Mouse (Mus musculus) forebrain, embryonic 14.5 days (tissue): ENCODE measurements around the gene Col17a1. TPM values are rescaled to one million over a fixed set of nuclear protein-coding genes. Genes with fewer than 3 reads are reported as not detected.

Experiments
- ATAC-seq: fragments of 200-750 bp; cut with Nextera tagmentation; 2 replicates; pipeline ENCODE4 v1.8.0; 2017; ENCODE audit warnings: mild to moderate bottlenecking, moderate library complexity
- DNase-seq: peaks from one replicate; pipeline ENCODE4 v3.0.0-alpha.2; 2015; ENCODE audit warnings: low spot score
- H3K27ac ChIP-seq: fragments of 300-500 bp; sonication (generic); 2 replicates; pipeline ENCODE4 v1.5.1; 2014; ENCODE audit warnings: low read depth, mild to moderate bottlenecking, control low read depth, low read length, moderate library complexity
- H3K27me3 ChIP-seq: fragments of 300-500 bp; sonication (generic); replicated peaks from 2 replicates; pipeline ENCODE4 v1.6.1; 2014; ENCODE audit warnings: low read length, control low read depth, mixed read lengths; ENCODE audit not compliant: control insufficient read depth, insufficient read depth
- H3K36me3 ChIP-seq: fragments of 300-500 bp; sonication (generic); 2 replicates; pipeline ENCODE4 v1.6.1; 2014; ENCODE audit warnings: low read length, control low read depth; ENCODE audit not compliant: control insufficient read depth, insufficient read depth
- H3K4me1 ChIP-seq: fragments of 300-500 bp; sonication (generic); 2 replicates; pipeline ENCODE4 v1.6.1; 2014; ENCODE audit warnings: antibody characterized with exemption, low read length, control low read depth; ENCODE audit not compliant: control insufficient read depth, insufficient read depth
- H3K4me2 ChIP-seq: fragments of 300-500 bp; sonication (generic); 2 replicates; pipeline ENCODE4 v1.6.1; 2014; ENCODE audit warnings: mild to moderate bottlenecking, control low read depth, low read length
- H3K4me3 ChIP-seq: fragments of 300-500 bp; sonication (generic); 2 replicates; pipeline ENCODE4 v1.5.1; 2014; ENCODE audit warnings: low read depth, low read length, control low read depth
- H3K9ac ChIP-seq: fragments of 300-500 bp; sonication (generic); 2 replicates; pipeline ENCODE4 v1.6.1; 2014; ENCODE audit warnings: mild to moderate bottlenecking, low read length, control low read depth, moderate library complexity
- H3K9me3 ChIP-seq: fragments of 300-500 bp; sonication (generic); replicated peaks from 2 replicates; pipeline ENCODE4 v1.6.1; 2016; ENCODE audit warnings: low read length, control low read depth, mixed read lengths; ENCODE audit not compliant: control insufficient read depth
- WGBS: fragments of 180-500 bp; shearing (Covaris S2); extraction: QIAGEN DNeasy Blood & Tissue Kit; methylation state at CpG from one replicate; pipeline ENCODE4 v1.1.7; 2014; 5-methylcytosine and 5-hydroxymethylcytosine counted together
- polyA plus RNA-seq: library from polyadenylated mRNA; unstranded; fragments of >200 nt; fragmentation: Nextera tagmentation; extraction: Ambion mirVana; gene quantifications from 2 replicates; pipeline ENCODE4 v1.2.1, GENCODE M21; 2014

Col17a1 gene
- polyA plus RNA-seq, 1 experiment from 2014 or later = 0.15 TPM

DNA sequence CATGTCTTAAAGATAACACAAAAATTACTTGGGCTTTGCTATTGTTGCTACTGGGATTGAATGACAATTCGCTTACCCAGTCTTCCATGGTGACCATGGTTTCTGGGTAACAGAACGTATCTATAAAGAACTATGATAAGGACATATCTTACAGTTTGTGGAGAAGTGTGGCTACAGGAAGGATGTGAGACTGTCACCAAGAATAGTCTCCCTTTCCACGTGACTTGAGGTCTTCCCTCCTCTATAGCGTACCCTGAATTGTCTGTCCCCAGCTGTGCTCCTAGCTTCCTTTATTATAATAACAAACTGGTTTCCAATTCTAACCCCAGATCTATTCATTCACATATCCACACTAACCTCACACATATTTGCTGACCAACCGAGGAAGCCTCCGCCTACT is 3.8 kb upstream of the Col17a1 start:
- no peaks in the 10 kb centered on the region for H3K4me1 ChIP-seq
- no peaks in the 10 kb centered on the region for H3K36me3 ChIP-seq
- no peak overlapping the region for H3K4me2 ChIP-seq
- no peak overlapping the region for H3K4me3 ChIP-seq
- no peak for ATAC-seq
- DNase-seq = no peak
- no peaks in the 10 kb centered on the region for H3K9me3 ChIP-seq
- H3K9ac ChIP-seq = no peak overlapping the region
- H3K27me3 ChIP-seq = no peaks in the 10 kb centered on the region
- WGBS = 93% methylated on average over 6 of the region's 6 CpGs
- no peak overlapping the region for H3K27ac ChIP-seq

DNA sequence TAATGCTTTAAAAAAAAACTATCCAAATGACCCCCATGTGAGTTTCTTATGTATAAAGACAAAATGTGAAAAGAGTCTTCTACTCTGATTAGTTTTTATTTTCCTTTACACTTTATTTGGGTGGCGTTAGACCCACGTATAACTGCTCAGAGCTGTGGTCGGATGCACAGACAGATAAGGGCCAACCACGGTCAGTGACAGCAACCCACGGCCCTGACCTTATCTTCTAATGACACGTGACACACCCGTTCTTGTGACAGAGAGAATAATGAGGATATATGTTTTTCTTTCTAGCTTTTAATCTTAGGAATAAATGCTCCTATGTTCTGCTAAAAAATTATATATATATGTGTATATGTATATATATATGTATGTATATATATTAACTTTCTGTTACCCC is 2.3 kb downstream of the Col17a1 start:
- H3K27me3 ChIP-seq = no peaks in the 10 kb centered on the region

DNA sequence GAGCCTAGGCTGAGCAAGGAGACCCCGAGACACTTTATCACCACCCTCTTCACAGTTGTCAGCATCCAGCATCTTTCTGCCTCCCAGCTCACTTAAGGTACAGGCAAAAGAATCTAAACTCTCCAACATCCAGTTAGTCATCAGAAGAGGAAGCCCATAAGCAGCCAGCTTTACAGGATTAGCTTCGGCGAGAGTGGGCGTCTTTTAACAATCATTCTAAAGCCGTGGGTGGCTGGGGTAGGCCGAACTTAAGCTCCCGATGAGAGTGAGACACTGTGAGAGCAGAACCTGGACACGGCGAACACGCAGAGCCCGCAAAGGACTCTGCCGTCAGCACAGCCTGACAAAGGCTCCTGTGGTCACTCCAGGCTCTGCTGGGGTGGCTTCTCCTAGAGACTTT is 13.2 kb downstream of the Col17a1 start:
- 72% methylated on average over 12 of the region's 12 CpGs for WGBS
- no peaks in the 10 kb centered on the region for H3K36me3 ChIP-seq
- H3K4me1 ChIP-seq = no peaks in the 10 kb centered on the region
- H3K27me3 ChIP-seq = no peaks in the 10 kb centered on the region
- no peak overlapping the region for H3K27ac ChIP-seq
- H3K9me3 ChIP-seq = no peaks in the 10 kb centered on the region
- H3K4me2 ChIP-seq = no peak overlapping the region
- H3K4me3 ChIP-seq = no peak overlapping the region
- no peak overlapping the region for H3K9ac ChIP-seq
- no peak for DNase-seq
- no peak for ATAC-seq

More for the DNA sequence above, 2.3 kb downstream of the Col17a1 start:
- ATAC-seq = no peak
- Histone ChIP-seq H3K4me2 (no peak overlapping the region), H3K9ac (no peak overlapping the region), H3K9me3 (no peaks in the 10 kb centered on the region), H3K4me1 (no peaks in the 10 kb centered on the region), H3K36me3 (no peaks in the 10 kb centered on the region), H3K4me3 (no peak overlapping the region), H3K27ac (no peak overlapping the region)
- 92% methylated on average over 7 of the region's 7 CpGs for WGBS
- no peak for DNase-seq

DNA sequence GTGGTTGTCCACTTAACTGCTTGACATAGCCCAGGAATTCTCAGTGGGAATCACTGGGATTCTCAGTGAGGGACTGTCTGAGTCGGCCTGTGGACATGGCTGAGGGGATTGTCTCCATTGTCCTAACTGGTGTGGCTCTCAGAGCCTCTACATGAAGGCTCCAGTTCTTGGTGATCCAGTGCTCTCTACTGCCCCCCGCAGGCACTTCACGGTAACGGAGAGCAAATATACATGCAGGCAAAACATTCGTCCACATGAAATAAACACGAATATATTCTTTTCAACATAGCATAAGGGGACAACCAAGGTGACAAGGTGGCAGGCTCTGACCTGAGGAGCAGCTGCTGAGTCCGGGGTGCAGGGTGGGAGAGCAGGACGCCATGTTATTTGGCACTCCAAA is 17.5 kb downstream of the Col17a1 start:
- WGBS = 39% methylated on average over 8 of the region's 8 CpGs
- H3K4me1 ChIP-seq = no peaks in the 10 kb centered on the region
- no peaks in the 10 kb centered on the region for H3K27me3 ChIP-seq
- H3K4me3 ChIP-seq = no peak overlapping the region
- no peak overlapping the region for H3K4me2 ChIP-seq
- DNase-seq = peak; percentile 10
- H3K36me3 ChIP-seq = no peaks in the 10 kb centered on the region
- H3K27ac ChIP-seq = no peak overlapping the region
- H3K9ac ChIP-seq = no peak overlapping the region
- ATAC-seq = no peak
- no peaks in the 10 kb centered on the region for H3K9me3 ChIP-seq

DNA sequence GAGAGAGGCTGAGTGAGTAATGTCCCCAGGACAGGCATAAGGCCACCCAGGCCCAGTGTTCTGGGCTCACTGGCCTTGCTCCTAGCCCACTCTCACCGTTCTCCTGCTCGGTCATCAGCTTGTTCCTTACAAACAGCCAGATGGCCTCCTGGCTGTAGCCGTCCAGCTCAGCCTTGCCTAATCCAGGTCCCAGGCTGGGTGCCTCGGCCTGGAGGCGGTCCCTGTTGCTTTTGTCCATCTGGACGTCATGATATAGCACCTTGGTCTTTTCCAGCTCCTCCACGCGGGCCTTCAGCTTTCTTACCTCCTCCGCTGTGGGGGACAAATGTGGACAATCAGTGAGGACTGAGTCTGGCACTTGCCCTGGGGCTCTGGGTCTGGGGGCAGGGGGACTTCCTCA is 23.5 kb downstream of the Col17a1 start:
- Histone ChIP-seq H3K27ac (no peak overlapping the region), H3K4me2 (no peak overlapping the region), H3K4me3 (no peak overlapping the region), H3K36me3 (no peaks in the 10 kb centered on the region), H3K27me3 (no peaks in the 10 kb centered on the region), H3K9ac (no peak overlapping the region), H3K4me1 (no peaks in the 10 kb centered on the region), H3K9me3 (no peaks in the 10 kb centered on the region)
- DNase-seq (no peak), ATAC-seq (no peak)
- WGBS = 74% methylated on average over 9 of the region's 9 CpGs

DNA sequence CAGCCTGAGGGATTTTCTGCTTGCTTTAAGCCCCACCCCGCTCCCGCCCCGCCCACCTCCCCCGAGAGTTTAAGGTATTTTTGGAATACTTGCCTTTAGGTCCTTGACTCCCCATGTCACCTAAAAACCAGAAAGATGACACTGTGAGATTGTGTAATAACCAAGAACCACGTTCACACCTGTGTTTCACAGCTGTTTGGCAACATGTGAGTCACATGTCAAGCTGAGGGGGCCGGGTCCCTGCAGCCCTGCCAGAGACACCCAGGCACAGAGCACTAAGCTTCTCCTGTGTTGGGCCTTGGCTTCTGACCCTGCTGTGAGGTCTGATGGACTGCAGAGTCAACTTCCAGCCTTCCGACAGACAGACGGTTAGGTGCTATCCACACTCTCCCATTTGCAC is 24.3 kb downstream of the Col17a1 start:
- H3K4me2 ChIP-seq = no peak overlapping the region
- no peak overlapping the region for H3K4me3 ChIP-seq
- no peaks in the 10 kb centered on the region for H3K9me3 ChIP-seq
- no peak overlapping the region for H3K9ac ChIP-seq
- ATAC-seq (no peak), DNase-seq (no peak)
- H3K27ac ChIP-seq = no peak overlapping the region
- H3K27me3 ChIP-seq = no peaks in the 10 kb centered on the region
- WGBS = 65% methylated on average over 8 of the region's 8 CpGs
- no peaks in the 10 kb centered on the region for H3K4me1 ChIP-seq
- no peaks in the 10 kb centered on the region for H3K36me3 ChIP-seq

DNA sequence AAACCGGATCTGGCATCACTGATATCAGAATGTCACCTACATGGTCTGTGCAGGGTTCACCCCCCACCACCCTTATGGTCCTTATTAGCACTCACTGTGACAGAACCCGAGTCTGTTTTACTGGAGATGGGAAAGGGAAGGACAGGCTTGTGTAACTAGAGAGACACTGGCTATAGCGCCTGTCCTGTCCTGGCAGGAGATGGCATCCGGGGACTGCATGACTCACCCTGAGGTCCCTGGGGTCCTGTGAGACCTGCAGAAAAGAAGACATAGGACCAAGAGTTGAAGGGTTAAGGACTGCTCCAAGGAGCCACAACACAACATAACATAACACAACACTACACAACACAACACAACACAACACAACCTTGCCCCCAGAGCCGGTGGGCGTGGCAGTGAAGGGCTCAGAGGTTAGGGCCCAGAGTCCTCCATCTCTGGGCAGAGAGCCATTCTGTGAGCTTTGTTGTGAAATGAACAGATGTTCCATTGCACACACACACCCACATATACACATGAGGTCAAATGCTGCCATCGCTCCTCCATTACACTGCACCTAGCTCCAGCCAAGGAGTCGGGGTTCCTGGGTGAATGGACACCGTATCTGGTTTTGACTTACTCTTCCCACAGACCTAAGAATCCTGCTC is 32.0 kb downstream of the Col17a1 start:
- WGBS = 93% methylated on average over 9 of the region's 9 CpGs
- Histone ChIP-seq H3K4me1 (no peaks in the 10 kb centered on the region), H3K27me3 (no peaks in the 10 kb centered on the region), H3K36me3 (no peaks in the 10 kb centered on the region), H3K9ac (no peak overlapping the region), H3K9me3 (no peaks in the 10 kb centered on the region), H3K27ac (no peak overlapping the region), H3K4me3 (no peak overlapping the region), H3K4me2 (no peak overlapping the region)
- DNase-seq (no peak), ATAC-seq (no peak)

DNA sequence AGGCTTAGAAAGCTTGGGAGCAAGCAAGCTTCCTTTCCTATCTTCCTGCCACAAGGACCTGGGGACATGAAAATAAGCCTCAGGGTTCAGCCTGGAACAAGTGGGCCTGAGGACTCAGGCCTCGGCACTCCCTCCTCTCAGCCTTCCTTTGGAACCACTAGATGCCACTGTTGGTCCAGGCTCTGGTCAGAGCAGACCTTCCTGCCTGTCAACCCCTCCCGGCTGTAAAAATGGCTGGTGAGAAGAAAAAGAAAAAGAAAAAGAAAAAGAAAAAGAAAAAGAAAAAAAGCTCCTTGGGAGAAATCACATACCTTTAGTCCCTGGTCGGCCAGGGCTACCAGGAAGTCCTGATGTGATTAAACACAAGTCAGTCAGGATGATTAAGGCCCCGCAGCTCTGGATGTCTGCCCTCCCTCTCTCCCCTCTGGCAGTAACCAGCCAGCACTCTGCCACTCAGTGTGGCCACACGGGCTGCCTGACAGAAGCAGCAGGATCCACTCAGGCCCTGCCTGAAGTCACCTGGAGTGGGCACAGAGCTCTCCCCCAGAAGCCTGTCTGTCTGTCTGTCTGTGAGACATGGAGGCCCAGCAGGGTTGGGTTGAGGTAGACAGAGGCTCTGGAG is 32.9 kb downstream of the Col17a1 start:
- H3K27me3 ChIP-seq = no peaks in the 10 kb centered on the region
- DNase-seq (peak; percentile 78), ATAC-seq (peak; percentile 83)
- no peaks in the 10 kb centered on the region for H3K9me3 ChIP-seq
- no peak overlapping the region for H3K27ac ChIP-seq
- no peak overlapping the region for H3K4me2 ChIP-seq
- no peaks in the 10 kb centered on the region for H3K4me1 ChIP-seq
- H3K36me3 ChIP-seq = no peaks in the 10 kb centered on the region
- no peak overlapping the region for H3K4me3 ChIP-seq
- WGBS = 11% methylated on average over 5 of the region's 5 CpGs
- H3K9ac ChIP-seq = peak overlapping the region; percentile 9; the same call in 1 of the 2 replicates

DNA sequence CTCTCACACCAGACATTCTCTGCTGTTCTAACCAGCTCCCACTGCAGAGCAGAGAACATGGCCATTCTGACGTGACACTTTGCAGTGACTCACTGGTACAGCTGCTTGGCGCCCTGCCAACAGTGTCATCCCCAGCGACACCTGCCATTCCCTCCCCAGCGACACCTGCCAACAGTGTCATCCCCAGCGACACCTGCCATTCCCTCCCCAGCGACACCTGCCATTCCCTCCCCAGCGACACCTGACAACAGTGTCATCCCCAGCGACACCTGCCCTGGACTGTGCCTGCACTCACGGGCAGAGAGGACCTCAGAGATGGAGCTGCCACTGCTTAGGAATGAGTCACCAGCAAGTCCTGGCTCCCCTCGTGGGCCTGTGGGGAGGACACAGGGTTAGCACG is 37.0 kb downstream of the Col17a1 start:
- Histone ChIP-seq H3K9ac (no peak overlapping the region), H3K27ac (no peak overlapping the region), H3K36me3 (no peaks in the 10 kb centered on the region), H3K4me2 (no peak overlapping the region), H3K4me3 (no peak overlapping the region), H3K4me1 (no peaks in the 10 kb centered on the region), H3K27me3 (no peaks in the 10 kb centered on the region), H3K9me3 (no peaks in the 10 kb centered on the region)
- no peak for DNase-seq
- no peak for ATAC-seq
- 78% methylated on average over 11 of the region's 11 CpGs for WGBS
